24 mouse cellular contexts compared by ENCODE assay signal in genomic region chr14:22715581-22716378, GRCm38 (mm10).
DNase-seq lines count a peak whose midpoint lies in the region; ATAC-seq and TF ChIP-seq lines count a peak whose summit lies in the region.
"Had no signal": no experiment of that assay in that cellular context is flagged by ENCODE, and none has a peak within 500 bp of the region (broad histone marks: within the 10 kb centered on the region; RNA-seq: fewer than 3 reads in every experiment).

No protein-coding gene starts in this region.

- 49% methylated on average over 6 of the region's 6 CpGs for WGBS in lung, postnatal 0 days
- WGBS in kidney, embryonic 16.5 days = 54% methylated on average over 6 of the region's 6 CpGs
- 81% methylated on average over 6 of the region's 6 CpGs for WGBS in hindbrain, embryonic 11.5 days

- no peaks in the 10 kb centered on the region for H3K36me3 ChIP-seq in lung, postnatal 0 days (ENCODE audit: insufficient read depth, low read length)
- no peaks in the 10 kb centered on the region for H3K36me3 ChIP-seq in kidney, embryonic 16.5 days (ENCODE audit: insufficient read depth, low read length)
- no peaks in the 10 kb centered on the region for H3K36me3 ChIP-seq in hindbrain, embryonic 11.5 days (ENCODE audit: control insufficient read depth, insufficient read depth, low read length)
- H3K36me3 ChIP-seq: limb, embryonic 13.5 days; liver, embryonic 13.5 days; midbrain, embryonic 10.5 days; midbrain, embryonic 15.5 days; neural tube, embryonic 15.5 days had no signal

- H3K9me3 ChIP-seq in lung, postnatal 0 days (ENCODE audit: low read length) = no peaks in the 10 kb centered on the region
- H3K9me3 ChIP-seq in kidney, embryonic 16.5 days (ENCODE audit: low read length) = no peaks in the 10 kb centered on the region
- no peaks in the 10 kb centered on the region for H3K9me3 ChIP-seq in hindbrain, embryonic 11.5 days (ENCODE audit: control insufficient read depth, low read length)
- H3K9me3 ChIP-seq: limb, embryonic 13.5 days; liver, embryonic 13.5 days; midbrain, embryonic 10.5 days; midbrain, embryonic 15.5 days; neural tube, embryonic 15.5 days had no signal

- no peak overlapping the region for H3K27ac ChIP-seq in lung, postnatal 0 days (ENCODE audit: low read length)
- H3K27ac ChIP-seq in kidney, embryonic 16.5 days (ENCODE audit: low read length) = peak overlapping the region; percentile 85
- no peak overlapping the region for H3K27ac ChIP-seq in hindbrain, embryonic 11.5 days (ENCODE audit: low read depth, low read length)
- H3K27ac ChIP-seq: hindbrain, embryonic 14.5 days; layer of hippocampus, adult 2 months; left cerebral cortex, adult 2 months; limb, embryonic 13.5 days; liver, embryonic 13.5 days; midbrain, embryonic 10.5 days; midbrain, embryonic 15.5 days; neural tube, embryonic 15.5 days had no signal

- H3K4me2 ChIP-seq in lung, postnatal 0 days (replicated peaks; ENCODE audit: low read depth, low read length) = no peak overlapping the region
- H3K4me2 ChIP-seq in kidney, embryonic 16.5 days (replicated peaks; ENCODE audit: low read depth, low read length) = no peak overlapping the region
- no peak overlapping the region for H3K4me2 ChIP-seq in hindbrain, embryonic 11.5 days (replicated peaks; ENCODE audit: low read depth, low read length)
- H3K4me2 ChIP-seq: hindbrain, embryonic 14.5 days; limb, embryonic 13.5 days; liver, embryonic 13.5 days; midbrain, embryonic 15.5 days; neural tube, embryonic 15.5 days had no signal

- peak; percentile 51 for DNase-seq in kidney, adult 9 months
- DNase-seq in kidney, postnatal 25 days = no peak
- DNase-seq in lung, postnatal 0 days (ENCODE audit: low spot score) = peak; percentile 12
- no peak for DNase-seq in lung, postnatal 10 days
- no peak for DNase-seq in hindbrain, embryonic 11.5 days (ENCODE audit: low spot score)
- DNase-seq: adrenal gland, adult 8-10 months; B cell, adult 2 months; cerebellum, adult 2 months; cerebellum, postnatal 14 days; forebrain, postnatal 0 days; heart, postnatal 4 days; liver, embryonic 13.5 days; lung, adult 2 months; retina, postnatal 1 day; right cerebral cortex, postnatal 14 days had no signal

- no peaks in the 10 kb centered on the region for H3K27me3 ChIP-seq in lung, postnatal 0 days (replicated peaks; ENCODE audit: insufficient read depth, low read length)
- H3K27me3 ChIP-seq in kidney, embryonic 16.5 days (ENCODE audit: insufficient read depth, low read length) = no peaks in the 10 kb centered on the region
- H3K27me3 ChIP-seq in hindbrain, embryonic 11.5 days (ENCODE audit: control insufficient read depth, insufficient read depth, low read length) = no peaks in the 10 kb centered on the region
- H3K27me3 ChIP-seq: limb, embryonic 13.5 days; liver, embryonic 13.5 days; neural tube, embryonic 15.5 days had no signal

- no peak for TF ChIP-seq EP300 in lung, postnatal 0 days (IDR thresholded peaks at IDR 0.05)

- no peak overlapping the region for H3K9ac ChIP-seq in lung, postnatal 0 days (replicated peaks; ENCODE audit: low read depth)
- H3K9ac ChIP-seq in kidney, embryonic 16.5 days (replicated peaks; ENCODE audit: low read length) = no peak overlapping the region
- H3K9ac ChIP-seq in hindbrain, embryonic 11.5 days (ENCODE audit: low read depth, low read length) = no peak overlapping the region
- H3K9ac ChIP-seq: forebrain, postnatal 0 days; hindbrain, embryonic 14.5 days; limb, embryonic 13.5 days; liver, embryonic 13.5 days; midbrain, embryonic 15.5 days; neural tube, embryonic 15.5 days had no signal

- no peak overlapping the region for H3K4me3 ChIP-seq in lung, postnatal 0 days (ENCODE audit: low read depth, low read length)
- no peak overlapping the region for H3K4me3 ChIP-seq in kidney, embryonic 16.5 days (ENCODE audit: low read length)
- H3K4me3 ChIP-seq in hindbrain, embryonic 11.5 days (ENCODE audit: low read depth, low read length) = no peak overlapping the region
- H3K4me3 ChIP-seq: erythroblast, embryonic 14.5 days; layer of hippocampus, adult 2 months; left cerebral cortex, adult 2 months; limb, embryonic 13.5 days; liver, embryonic 13.5 days; midbrain, embryonic 10.5 days; midbrain, embryonic 15.5 days; neural tube, embryonic 15.5 days had no signal

- ATAC-seq in lung, postnatal 0 days = no peak
- ATAC-seq in kidney, embryonic 16.5 days (ENCODE audit: low FRiP score, low TSS enrichment) = peak; percentile 80
- ATAC-seq in hindbrain, embryonic 11.5 days (ENCODE audit: low FRiP score) = no peak
- ATAC-seq: forebrain, postnatal 0 days; midbrain, embryonic 15.5 days had no signal

- TF ChIP-seq CTCF in lung, postnatal 0 days (IDR thresholded peaks at IDR 0.05) = no peak

- H3K4me1 ChIP-seq in lung, postnatal 0 days (ENCODE audit: insufficient read depth, low read depth, low read length) = no peaks in the 10 kb centered on the region
- H3K4me1 ChIP-seq in kidney, embryonic 16.5 days (ENCODE audit: insufficient read depth, low read length) = peaks cover 3% of the 10 kb centered on the region; the same call in 1 of the 2 replicates
- H3K4me1 ChIP-seq in hindbrain, embryonic 11.5 days (replicated peaks; ENCODE audit: control insufficient read depth, insufficient read depth, low read length) = no peaks in the 10 kb centered on the region

Comparison
In these comparisons a context has a peak if more than half of its experiments do, and no peak if none do; other contexts are left out.
1. DNase-seq: peak in kidney, adult 9 months (single experiment) and lung, postnatal 0 days (single experiment); none in kidney, postnatal 25 days (0 of 2), lung, postnatal 10 days (single experiment) and hindbrain, embryonic 11.5 days (single experiment).